Mouse (Mus musculus) lung, postnatal 4 days (tissue): ENCODE results near the gene Nckap5.

Source experiments
- DNase-seq, 2 experiments: peaks; one replicate each; pipeline ENCODE4 v3.0.0; 2021

Gene Nckap5

DNA sequence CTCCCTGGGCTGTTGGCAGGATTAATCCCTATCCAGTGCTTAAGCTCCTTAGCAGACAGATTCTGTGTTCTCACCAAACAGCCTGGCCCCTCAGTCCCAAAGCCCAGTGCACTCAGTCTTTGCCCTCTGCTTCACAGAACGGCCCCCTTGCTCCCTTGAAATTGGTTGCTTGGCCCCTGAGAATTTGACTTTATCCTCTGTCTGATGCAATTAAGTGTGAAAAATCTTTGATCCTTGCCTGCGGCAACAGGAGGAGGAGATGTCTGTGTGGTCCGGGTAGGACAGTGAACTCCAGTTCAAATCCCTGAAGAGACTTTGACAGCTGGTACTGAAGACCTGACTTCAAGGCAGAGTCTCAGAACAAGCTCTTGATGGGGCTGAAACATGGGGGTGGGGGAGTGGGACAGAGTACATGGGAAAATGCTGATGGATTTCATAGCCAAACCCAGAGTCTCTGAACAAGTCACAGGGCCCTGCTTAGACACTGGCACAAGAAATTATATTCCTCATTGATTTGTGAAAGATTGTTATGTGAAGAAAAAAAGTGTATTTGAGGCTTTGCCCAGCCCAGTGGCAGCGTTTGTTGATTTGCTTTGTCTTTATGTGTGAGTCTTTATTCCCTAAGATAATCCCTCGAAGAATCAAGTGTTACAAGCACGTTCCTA, 65.0 kb downstream of the Nckap5 start:
- no peak for DNase-seq

DNA sequence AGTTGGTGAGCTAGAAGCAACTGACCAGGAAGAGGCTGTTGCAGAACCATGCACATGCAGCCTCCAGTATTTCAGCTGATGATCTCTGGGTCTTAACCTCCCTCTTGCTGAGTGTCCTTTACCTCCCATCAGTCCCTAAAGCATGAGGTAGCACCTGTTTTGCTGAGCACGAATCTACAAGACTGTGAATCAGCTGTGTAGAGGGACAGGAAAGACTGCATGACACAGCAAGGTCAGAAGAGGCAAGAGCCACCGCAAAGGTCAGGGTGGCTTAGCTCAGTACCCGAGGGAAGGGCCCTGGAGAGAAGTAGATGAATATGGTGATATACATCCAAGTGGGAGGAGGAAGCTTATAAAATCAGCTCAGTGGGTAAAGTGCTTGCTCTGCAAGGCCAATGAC, 66.4 kb downstream of the Nckap5 start:
- no peak for DNase-seq

DNA sequence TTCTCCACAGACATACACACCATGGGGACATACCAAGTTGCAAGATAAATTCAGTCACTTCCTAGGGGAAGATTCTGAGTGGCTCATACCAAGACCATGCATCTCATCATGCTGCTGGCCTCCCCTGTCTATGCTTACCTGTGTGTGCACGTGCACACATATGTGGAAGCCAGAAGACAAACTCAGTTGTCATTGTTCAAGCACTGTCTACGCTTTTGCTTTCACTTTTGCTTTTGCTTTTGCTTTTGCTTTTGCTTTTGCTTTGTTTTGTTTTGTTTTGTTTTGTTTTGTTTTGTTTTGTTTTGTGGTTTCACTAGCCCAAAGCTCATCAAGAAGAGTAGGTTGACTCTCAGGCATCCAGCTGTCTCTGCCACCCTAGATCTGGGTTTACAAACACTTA, 67.4 kb downstream of the Nckap5 start:
- DNase-seq = no peak

DNA sequence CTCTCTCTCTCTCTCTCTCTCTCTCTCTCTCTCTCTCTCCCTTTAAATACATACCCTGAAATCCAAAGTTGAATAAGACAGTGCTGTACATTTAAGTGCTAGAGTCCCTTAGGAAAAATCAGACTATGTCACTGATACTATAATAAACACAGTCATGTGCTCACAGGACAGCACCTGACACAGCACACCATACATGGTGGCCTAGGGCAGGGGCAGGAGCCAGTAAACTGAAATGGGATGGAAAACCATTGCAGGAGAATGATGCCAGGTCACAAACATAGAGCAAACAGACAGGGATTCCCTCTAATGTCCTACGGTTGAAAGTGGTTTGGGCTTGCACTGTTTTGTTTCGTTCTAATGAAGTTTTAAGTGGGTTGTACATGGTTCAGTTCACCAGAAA, 70.2 kb downstream of the Nckap5 start:
- DNase-seq = no peak

DNA sequence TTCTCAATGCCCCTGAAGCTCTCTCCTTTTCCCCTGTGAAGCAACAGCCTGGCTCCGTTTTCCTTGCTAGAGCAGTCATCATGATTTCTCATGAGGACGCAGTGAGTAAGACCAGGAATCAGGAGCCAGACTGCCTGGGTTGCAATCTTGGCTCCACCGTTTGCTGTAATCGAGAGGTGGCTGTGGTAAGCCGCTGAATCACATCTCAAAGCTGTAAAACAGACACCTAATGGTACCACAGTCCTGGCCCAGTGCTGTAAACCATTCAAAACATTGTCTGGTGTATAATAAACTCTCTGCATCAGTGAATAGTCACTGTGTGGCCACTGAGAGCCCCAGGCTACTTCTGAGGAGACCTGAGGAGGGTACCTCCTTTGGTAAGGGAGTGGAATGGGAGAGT, 74.9 kb downstream of the Nckap5 start:
- no peak for DNase-seq

DNA sequence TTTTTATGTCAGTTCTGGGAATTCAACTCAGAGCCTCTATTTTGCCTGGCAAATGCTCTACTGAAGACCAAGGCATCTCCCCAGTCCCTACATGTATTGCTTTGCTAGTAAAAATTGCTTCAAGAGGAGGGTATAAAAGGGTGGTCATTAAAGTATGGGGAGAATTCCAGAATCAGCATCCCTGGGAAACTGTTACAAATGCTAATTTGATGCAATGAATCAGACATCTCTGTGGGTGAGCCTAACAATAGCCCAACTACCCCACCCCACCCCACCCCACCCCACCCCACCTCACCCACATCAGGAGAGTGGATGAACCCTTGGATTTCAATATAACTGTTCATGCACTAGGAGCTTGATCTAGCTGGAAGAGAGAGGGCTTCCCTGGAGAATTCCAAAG, 77.0 kb downstream of the Nckap5 start:
- no peak for DNase-seq

DNA sequence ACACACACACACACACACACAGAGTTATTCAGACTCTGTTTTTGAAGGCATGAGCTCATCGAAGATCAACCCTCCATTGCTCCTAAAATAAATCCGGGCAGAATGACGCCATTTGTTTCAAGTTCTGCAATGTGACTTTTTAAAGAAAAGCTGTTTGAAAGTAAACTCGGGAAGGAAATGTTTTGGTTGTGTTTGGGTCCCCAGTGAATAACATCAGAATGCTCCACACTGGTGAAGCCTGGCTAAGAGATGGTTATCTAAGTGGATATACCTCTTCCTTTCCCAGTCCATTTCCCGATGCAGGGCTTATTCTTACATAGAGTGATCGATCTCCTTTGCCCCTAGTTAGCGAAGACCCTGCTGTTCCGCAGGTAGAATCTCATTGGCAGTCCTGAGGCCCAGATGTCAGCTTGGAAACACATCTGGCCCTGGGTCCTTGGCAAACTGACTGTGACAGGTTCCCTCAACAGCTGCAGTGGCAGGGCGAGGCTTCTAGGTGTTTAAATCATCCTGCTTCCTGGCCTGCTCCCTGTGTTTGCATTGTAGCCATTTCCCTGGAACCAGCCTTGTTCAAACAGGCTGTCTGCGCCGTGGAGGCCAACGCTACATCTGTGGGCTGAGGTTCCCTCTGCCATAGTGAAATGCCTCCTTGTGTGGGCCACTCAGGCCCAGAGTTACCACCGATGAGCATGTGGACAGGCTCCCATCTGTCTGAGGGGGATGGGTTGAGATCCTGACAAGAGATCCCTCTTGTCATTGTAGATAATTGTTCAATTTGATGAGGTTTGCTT, 78.2 kb downstream of the Nckap5 start:
- peak; percentile 17 to 32 for DNase-seq

DNA sequence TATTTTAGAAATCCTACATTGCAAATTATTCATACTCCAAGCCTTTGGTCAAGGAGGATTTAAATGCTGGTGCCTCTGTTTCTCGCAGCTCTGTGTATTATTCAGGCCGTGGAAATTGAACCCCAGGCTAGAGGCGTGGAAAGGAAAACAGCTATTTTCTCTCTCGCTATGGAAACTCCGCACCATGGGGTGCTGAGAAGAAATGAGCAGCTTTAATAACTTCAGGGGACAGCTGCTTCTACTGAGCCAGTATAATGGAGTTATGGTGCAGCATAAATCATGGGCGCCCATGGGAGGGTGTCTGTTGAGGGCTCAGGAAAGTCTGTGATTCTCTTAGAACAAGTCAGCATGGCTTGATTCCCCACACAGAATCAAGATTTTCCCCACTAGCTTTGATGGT, 79.5 kb downstream of the Nckap5 start:
- DNase-seq = no peak

DNA sequence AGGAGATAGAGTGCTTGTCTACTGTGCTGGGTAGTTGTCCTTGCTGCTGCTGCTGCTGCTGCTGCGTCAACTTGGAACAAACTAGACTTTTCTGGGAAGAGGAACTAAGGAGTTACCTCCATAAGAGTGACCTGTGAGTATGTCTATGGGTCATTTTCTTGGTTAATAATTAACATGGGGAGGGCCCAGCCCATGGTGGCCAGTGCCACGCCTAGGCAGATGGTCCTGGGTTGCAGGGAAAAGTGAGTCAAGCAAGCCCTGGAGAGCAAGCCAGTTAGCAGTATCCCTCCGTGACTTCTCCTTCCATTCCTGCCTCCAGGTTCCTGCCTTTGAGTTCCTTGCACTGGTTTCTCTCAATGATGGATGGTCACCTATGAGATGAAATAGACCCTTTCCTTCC, 80.4 kb downstream of the Nckap5 start:
- DNase-seq = no peak

DNA sequence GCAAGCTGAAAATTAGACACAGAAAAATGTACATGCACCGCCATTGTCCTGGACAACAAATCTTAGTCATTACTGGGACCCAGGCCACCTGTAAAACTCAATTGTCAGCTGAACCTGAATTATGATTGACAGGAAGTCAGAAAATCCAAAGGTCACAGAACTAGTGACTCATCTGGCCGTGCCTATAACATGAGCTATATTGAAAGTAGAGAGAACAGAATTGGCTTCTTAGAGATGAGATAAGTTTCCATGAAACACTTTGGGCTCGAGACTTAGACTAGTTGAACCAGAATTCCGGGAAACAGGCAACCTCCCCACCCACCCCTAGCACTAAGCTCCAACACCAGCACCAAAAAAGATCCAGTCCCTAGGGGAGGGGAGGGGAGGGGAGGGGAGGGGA, 82.7 kb downstream of the Nckap5 start:
- no peak for DNase-seq

DNA sequence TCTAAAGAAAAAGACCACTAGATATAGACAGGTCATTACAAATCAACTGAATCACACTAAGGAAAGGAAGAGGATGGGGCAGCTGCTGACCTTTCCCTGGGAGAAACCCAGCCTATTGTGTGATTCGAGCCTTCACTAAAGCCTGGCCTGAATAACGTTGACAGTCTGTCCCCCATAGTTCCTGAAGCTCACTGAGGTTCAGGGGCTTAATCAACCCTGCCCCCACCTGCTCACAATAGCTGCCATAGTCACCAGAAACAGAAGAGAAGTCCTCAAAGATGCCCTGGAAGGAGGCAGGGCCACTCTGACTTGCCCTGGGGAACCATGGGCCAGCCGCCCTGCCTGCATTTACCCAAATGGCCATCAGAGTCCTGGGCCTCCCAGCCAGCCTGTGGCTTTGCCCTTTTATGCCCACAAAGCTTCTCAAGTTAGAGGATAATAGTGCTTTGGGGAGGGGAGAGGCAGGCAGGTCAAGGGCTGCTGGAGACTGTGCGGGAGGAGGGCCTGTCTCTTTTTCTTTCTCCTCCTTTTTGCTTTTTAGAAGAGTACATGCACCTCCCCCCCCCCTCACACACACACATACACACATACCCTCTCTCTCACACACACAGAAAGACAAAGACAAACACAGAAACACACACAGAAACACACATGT, 85.0 kb downstream of the Nckap5 start:
- no peak for DNase-seq

DNA sequence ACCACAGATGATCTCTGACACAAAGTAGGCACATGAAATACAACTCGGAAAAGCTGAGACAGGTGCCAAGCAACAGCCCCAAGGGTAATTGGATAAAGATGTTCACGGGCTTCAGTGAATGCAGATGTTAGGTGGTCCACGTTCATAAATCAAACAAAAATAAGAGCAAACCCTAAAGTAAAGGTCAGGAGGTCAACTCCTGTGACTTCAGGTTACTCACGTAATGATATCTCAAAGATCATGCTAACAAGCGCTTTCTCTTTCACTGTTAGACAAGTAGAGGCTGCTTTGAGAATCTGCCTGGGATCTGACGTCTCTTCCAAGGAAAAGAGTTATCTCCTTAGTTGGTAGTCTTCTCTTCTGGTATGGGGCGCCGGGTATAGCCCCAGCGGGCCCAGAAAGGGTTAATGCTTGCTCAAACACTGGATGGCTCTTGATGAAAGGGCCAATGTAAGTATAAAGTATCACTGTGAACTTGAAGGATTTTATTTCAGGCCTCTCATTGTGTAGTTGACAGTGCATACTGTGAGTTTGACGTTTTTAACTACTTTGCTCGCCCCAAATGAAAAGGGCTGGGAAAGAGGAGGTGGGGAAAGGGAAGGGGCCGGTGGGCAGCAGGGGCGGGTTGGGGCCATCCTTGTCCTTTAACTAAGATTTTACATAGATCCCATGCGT, 85.8 kb downstream of the Nckap5 start:
- DNase-seq = no peak

DNA sequence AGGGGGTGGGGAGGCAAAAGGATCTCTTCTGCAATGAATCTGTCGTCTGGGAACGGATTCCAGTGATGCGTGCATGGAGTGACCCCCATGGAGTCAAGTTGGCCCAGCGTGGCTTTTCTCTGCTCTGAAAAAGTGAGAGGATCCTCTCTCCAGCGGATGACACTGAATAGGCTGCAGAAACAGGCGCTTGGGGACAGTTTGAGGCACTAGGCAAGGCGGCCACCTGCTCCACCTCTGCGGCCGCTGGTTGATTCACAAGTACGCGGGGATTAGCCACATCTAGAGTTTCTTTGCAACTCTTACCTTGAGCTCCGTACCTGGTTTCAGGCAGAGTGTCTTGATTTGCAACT, 92.3 kb downstream of the Nckap5 start:
- DNase-seq = peak in 1 of 2 experiments; percentile 9

DNA sequence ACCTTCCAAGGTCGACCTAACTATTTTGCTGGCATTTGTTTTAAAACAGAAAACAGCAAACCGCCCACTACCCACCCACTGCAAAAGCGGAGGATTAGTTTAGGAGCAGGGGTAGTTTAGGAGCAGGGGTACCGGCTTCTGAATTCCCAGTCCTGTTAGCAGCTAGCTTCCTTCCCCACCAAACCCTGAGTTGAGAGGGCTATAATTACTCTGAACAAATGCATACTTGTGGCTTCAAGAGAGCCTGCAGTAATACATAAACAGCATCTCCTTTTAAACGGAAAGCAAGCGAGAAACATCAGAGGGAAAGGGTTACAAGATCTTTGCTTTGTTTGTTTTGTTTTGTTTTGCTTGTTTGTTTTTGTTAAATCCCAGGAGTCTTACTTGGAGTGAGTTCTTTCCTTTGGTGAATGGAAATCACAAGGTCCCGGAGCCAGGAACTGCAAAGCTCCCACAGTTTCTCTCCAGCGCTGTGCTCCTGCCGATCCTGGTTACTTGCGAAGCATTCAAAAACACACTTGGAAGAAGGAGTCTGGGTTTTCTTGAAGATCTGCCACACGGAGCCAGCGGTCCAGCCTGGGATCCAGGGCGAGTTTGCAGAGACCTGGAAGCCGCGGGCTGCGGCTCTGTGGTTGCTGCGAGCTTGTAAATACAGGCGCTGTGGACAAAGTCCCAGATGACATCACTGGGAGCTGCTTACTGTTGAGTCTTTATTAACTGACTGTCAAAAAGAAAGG, 92.9 kb downstream of the Nckap5 start:
- peak; percentile 48 to 61 for DNase-seq

DNA sequence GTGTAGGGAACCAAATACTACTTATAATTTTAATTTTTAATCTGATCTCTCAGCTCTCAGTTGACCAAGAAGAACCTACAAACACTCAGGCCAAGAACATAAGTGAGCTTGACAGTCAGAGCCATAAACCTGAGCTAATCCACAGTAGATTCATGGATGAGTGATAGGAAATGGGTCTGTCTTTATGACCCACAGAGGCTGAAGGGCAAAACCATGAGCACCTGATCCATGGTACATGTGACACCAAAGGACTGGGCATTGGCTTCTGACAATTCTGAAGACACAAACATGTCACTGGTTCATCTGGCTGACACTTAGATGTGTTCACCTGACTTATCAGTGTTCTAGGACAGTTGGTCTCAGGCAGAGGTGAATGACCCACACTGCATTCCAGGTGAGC, 98.9 kb downstream of the Nckap5 start:
- DNase-seq = no peak

DNA sequence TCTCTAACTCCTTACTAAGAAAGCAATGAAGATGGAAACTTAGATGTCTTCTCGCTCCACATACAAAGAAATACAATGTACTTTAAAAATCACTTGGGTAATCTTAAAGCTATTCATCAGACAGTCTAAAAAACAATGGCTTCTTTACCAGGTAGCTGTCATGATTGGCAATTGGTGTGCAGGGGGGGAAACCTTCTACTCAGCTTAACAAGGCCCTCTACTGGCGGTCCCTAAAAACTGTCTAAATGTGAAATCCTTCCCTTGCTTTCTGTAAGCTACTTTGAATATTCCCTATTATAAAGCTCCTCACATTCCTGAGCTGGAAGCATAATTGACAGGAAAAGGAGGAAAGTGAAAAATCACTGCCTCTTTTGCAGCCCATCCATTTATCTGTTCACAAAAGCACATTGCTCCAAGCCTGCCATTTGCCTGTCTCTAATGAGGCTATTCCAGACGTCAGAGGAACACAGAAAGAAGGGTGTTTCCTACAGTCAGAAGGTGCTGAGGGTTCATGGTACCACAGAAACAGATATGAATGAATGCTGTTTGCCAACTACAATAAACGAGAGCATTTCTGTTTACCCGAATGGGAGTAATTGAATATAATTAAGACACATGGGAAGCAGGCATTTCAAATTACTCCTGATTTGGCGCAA, 104.1 kb downstream of the Nckap5 start:
- DNase-seq = peak in 1 of 2 experiments; percentile 25

DNA sequence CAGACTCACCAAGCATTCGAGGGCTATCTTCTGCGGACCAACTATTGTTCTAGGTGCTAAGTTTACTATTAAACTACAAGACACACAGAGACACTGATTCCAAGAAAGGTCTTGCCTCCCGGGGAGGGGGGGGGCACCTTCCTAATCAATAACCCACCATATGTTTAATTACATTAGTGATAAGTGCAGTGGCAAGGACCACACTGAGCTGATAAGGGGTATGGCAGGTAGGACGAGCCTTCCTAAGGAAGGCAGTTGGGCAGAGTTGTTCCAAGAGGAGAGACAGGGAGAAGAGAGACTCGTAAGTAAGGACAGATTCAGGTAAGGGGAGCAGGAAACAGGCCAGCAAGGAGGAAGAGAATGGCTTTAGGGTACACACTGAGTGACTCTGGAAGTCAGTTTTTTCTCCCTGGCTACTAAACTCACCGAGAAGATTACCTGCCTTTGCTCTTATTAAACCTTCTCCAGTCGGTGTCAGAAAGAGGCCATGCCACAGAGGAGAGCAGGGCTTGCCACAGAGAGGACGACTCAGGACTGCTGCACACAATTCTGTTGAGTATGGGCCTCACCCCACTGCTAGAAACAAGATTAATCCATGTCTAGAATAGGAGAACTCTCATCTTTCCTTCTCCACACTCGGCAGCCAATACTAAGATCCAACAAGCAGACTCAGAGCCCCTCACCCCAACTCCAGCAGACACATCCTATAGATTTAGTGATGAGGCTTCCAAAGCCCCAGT, 104.8 kb downstream of the Nckap5 start:
- no peak for DNase-seq

DNA sequence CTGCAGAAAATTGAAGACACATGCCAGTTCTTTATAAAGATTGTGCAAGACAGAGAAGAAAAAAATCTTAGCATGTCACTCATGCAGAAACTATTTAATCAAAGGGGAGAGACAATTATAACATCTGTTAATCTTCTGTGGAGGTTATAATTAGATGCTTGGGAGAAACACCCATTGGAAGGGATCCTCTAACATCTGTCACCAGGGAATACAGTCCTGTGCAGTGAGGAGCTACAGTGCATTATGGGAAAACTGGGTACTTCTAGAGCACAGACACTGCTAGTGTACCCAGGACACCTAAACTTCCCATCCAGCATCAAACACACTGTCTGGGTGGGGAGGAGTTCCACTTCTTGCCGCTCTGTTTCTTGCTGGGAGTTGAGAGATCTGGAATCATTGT, 108.7 kb downstream of the Nckap5 start:
- no peak for DNase-seq

DNA sequence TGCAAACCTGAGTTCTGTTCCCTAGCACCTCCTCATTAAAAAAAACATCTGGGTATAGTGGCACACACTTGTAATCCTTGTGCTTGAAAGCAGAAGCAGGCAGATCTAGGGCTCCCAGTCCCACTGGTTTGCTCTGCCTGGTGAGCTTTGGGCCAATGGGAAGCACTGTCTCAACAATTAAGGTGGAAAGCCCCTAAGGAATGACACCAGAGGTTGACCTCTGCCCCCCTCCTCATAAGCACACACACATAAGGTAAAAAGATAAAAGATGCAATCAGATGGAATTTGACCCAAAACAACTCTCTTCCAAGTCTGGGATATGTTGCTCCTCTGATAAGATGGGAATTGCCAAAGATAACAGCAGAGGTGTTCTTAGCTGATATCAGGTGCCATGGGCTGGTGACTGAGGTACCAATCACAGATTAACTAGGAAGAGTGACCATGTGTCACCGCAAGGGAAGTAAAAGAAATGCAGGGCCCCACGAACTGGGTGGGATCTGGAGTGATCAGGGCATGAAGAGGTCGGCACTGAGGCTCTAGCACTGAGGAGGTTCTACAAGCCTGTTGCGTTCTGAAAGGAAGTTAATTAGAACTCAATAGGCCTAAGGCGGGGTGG, 110.8 kb downstream of the Nckap5 start:
- no peak for DNase-seq

DNA sequence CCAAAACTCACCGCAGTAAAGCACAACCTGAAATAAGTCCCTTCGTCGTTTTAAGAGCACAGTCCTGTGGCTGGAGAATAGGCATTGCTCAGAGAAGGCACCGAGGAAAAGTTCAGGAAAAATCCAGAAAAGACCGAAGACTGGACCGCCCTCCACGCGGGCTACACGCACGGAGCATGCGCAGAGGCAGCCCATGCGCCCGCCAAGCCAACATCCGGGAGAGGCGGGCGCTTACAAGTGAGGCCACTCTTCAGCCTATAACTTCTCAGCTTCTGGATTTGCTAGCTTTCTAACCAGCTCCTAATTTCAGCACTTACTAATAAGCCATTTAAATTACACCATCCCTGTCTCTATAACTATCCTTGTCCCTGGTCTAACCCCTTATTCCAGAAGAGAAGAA, 124.0 kb downstream of the Nckap5 start:
- no peak for DNase-seq

DNA sequence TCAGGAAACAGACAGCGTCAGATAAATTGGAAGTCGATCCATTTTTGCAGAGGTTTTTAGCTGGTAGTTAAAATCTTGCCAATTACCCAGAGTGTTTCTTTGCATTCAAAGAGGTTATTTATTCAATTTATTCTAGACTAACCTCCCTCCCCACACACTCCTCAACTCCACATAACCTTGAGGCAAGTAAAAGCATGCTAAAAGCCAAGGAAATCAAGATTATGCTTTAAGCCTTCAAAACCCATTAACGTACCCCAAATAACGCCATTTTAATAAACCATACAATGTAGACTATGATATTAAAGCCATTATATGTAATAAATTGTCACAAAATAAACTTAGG, 129.7 kb downstream of the Nckap5 start:
- no peak for DNase-seq
